Mouse (Mus musculus) MEL-GATA-1-ER (cell line): Measurements from ENCODE around the gene Htr5a.
A peak's percentile ranks its signal among the peaks of the same experiment; 100 is the strongest.

Experiments used
- DNase-seq: peaks from one replicate; pipeline ENCODE4 v3.0.0-alpha.2; 2012; ENCODE audit warnings: low read depth; ENCODE audit errors: extremely low read depth

The Htr5a gene

DNA sequence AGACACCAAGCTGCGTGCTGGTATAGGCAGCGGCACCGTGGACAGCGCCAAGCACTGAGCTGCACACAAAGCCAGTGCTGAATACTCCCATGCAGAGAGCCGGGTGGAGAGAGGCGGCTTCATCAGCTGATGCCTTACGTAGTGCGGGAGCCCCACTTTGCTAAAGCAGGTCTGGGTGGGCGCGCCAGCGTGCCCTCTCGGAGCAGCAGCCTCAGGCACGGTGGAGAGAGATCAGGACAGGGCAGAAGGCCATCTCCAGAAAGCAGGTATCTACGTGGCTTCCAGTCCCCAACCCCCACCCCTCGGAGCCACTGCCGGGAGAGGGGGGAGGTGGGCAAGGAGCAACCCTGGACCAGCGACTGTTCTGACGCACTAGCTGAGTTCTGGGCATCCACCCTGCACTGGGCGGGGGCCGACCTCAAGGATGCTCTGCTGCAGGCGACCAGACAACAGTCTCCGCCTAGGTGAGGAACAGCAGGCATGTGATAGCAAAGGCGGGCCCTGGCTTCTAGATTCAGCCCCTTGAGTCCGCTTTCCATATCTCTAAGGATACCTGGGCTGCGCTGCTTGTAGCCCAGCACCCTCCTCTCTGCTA lies at the start of gene Htr5a:
TSS of gene Htr5a (plus strand) at position 449 of the 595 bp plus-strand sequence.
- no peak for DNase-seq

DNA sequence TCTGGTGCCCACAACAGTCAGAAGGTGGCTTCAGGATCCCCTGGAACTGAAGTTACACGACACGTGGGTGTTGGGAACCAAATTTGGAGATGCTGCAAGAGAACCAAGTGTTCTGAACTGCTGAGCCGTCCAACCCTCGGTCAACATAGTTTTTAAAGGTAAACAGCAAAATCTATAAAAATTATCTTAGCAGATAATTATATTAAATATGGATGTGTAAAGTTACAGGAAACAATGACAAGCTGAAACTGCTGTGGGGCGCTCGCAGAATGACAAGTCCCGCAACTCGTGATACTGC lies 49.8 kb upstream of the Htr5a start:
- DNase-seq, result no peak

DNA sequence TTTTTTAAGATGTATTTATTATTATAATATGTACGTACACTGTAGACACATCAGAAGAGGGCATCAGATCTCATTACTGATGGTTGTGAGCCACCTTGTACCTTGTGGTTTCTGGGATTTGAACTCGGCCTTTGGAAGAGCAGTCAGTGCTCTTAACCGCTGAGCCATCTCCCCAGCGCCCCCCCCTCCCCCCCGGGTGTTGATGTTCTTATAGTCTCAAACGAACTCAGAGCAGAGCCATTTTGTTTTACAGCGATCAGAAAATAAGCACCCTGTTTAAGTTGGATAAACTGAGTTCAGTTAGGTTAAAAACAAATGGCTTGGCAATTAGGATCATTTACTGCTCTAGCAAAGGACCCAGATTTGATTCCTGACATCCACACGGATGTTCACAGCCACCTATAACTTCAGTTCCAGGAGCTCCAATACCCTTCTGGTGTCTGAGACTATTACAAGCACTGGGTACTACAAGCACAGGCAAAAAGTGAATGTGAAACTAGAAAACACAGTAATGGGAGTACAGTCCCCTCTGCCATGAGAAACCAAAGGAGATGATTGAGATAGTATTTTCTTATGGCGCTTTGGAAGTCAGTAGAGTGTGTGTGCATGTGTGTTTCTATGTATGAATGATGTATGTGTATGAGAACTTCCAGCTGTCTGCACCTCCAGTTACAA lies 49.3 kb upstream of the Htr5a start:
- DNase-seq, result peak; percentile 38

DNA sequence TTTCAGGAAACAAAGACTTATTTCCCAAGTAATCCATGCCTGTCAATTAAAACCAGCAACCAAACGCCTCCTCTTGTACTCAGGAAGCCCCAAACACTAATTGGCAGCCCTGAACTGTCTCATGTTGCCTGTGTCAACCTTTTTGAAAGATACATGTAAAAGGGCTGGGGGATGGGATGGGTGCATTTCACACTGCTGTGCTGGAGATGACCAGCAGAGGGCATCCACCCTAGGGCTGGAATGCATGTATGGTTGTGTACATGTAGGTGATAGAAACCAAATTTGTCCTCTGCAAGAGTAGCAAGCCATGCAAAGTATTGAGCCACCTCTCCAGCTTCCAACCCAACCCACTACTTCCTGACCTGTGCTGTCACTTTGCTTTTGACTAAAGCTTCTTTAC lies 48.0 kb upstream of the Htr5a start:
- peak; percentile 77 for DNase-seq

DNA sequence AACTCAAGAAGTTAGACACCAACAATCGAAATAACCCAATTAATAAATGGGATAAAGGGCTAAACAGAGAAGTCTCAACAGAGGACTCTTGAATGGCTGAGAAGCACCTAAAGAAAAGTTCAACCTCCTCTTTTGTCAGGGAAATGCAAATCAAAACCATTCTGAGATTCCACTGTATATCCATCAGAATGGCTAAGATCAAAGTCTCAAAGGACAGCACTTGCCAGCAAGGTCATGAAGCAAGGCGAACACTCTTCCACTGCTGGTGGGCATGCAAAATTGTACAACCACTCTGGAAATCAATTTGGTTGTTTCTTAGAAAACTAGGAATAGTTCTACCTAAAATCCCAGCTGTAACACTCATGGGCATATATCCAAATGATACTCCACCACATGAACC lies 27.7 kb upstream of the Htr5a start:
- no peak for DNase-seq

DNA sequence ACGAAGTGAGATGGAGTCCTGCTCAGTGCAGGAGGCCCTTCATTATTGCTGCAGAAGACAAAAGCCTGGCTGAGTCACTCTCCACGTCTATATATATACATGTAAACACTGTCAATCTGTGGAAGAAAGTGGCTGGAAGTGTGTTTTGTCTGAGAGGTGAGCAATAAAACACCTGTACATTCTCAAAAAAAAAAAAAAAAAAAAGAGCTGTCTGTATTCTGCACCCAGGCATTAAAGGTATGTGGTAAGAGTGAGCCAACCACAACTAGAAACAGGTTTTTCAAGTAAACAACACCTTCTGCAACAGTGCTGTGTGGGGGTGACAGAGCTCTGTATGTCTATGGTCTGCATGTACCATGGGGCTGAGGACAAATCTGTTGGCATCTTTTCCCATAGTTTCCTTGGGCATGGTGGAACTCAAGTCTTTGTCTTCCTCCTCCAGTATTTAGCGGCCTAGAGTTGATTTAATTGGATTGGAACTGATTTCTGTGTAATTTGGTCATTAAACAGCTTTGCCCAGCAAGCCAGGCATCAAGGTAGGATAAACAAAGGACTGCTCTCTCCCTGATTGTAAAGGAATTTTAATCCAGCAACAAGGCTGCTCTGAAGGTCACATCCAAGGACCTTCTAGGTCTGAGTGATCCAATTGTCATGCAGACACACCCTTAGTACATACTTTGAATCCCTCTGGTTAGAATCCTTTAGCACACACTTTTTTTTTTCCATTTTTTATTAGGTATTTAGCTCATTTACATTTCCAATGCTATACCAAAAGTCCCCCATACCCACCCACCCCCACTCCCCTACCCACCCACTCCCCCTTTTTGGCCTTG lies 22.9 kb upstream of the Htr5a start:
- no peak for DNase-seq

DNA sequence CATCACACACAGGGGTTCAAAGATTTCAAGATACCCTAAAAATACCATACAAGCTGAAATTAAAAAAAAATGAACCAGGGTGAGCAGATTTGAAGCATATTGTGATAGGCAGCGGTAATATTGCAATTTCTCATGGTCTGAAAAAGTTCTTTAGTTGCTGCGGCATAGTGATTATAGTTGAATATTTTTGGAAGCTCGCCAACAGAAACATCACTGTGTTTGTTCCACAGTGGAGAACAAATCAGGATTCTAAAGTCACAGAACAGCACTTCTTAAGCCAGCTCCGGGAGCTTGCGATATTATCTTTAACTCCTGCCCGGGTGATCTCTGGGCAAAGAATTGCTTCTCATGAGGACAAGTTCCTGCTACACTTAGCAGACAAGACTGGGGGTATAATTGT lies 20.8 kb upstream of the Htr5a start:
- no peak for DNase-seq

DNA sequence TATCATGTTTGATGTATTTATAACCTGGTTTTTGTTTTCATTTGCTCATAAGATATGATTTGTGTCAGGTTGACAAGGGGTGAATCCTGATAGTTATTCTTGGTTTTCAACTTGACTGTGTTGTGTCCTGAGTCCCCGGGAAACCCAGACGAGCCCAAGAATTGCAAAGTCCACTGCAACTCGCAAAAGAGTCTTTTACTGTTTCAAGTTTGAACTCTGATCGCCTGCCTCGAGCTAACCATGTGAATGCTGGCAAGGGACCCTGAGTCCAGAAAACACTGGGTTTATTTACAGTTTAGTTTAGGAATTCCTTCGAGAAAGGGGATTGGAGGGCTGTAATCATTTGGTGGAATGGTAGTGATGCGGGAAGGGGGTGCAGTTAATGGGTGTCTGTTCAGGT lies 14.0 kb upstream of the Htr5a start:
- DNase-seq, result no peak

DNA sequence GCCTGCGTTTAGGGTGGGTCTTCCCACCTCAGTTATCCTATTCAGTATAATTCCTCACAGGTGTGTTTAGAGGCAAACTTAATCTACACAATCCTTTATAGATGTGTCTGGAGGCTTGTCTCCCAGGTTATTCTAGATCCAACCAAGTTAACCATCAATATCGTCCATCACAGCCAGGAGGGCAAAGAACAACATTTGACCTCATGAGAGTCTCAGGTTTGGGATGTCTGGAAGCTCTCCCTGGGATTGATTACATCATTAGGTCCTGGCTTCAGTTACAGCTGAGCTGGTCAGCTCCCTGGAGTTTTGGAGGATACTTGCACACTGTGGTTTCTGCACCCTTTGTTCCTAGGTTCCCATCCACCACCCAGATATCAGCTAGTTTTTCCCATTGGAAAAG lies 6.9 kb upstream of the Htr5a start:
- no peak for DNase-seq

DNA sequence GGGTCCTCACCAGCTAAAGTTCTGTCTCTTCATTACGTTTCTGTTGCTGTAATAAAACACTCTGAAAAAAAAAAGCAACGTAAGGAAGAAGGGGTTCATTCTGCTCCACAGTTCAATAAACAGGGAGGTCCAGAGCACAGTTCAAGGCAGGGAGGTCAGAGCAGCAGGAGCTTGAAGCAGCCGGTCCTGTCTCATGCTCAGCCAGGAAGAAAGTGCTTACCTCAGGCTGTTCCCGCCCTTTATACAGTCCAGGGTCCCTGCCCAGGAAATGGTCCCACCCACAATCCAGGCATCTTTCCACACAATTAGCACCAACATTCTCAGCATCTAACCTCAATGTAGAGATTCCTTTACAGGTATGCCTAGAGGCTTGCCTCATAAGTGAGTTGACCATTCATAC lies 3.9 kb upstream of the Htr5a start:
- no peak for DNase-seq

DNA sequence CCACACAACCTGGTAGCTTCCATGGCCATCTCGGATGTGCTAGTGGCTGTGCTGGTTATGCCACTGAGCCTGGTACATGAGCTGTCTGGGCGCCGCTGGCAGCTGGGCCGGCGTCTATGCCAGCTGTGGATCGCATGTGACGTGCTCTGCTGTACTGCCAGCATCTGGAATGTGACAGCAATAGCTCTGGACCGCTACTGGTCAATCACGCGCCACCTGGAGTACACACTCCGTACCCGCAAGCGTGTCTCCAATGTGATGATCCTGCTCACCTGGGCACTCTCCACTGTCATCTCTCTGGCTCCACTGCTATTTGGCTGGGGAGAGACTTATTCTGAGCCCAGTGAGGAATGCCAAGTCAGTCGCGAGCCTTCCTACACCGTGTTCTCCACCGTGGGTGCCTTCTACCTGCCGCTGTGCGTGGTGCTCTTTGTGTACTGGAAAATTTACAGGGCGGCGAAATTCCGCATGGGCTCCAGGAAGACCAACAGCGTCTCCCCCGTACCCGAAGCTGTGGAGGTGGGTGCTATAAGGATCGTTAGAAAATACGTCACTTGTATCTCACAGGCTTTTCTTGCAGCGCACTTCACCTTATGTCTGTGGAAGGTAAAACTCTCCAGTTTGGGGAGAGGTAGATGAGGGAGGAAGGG lies 847 bp downstream of the Htr5a start:
- DNase-seq, result no peak

DNA sequence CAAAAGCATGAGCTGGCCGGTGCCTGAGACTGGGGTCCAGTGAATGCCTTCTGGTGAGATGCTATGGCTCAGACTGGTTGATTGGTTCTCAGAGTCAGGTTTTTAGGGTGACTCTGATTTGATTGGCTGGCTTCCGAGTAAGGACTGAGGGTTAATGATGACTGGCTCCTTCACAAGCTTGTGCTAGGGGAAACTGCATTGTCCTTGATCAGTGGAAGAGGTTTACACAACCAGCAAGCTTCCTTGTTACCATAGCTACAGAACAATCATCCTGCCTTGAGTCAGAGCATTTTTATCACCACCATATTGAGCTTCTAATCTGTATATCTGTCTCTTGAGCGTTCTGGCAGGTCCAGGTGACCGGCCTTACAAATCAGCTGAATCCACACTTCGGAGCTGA lies 5.0 kb downstream of the Htr5a start:
- no peak for DNase-seq

DNA sequence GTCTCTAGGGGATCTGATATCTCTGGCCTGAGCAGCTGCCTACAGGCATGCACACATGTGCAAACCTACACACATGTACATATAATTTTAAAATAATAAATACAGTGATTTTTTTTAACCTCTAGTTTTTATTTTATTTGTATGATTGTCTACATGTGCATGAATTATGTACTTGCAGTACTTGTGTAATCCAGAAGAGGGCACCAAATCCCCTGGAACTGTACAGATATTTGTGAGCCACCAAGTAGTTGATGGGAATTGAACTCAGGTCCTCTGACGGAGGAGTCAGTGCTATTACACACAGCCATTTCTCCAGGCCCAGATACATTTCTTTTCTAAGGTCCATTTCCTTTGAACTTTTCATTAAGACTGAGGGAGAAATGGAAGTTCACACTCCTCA lies 12.3 kb downstream of the Htr5a start:
- DNase-seq, result peak; percentile 7

DNA sequence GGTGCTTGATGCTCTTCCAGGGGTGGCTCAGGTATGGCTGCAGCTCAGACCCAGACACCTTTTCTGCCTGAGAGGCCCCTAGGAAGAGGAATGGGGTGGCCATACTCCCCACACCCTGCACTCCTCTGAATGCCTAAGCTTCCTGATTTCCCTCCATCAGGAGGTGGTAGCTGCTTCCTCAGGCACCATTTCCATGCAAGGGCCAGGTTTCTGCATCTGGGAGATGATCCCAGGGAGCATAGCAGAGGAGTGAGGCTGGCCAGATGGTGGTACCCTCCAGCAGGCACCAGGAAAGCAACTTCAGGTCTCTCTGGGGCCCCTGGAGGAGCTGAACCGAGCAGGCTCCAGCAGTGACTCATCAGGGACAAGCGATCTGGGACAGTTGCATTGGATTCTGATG lies 13.8 kb downstream of the Htr5a start:
- no peak for DNase-seq

DNA sequence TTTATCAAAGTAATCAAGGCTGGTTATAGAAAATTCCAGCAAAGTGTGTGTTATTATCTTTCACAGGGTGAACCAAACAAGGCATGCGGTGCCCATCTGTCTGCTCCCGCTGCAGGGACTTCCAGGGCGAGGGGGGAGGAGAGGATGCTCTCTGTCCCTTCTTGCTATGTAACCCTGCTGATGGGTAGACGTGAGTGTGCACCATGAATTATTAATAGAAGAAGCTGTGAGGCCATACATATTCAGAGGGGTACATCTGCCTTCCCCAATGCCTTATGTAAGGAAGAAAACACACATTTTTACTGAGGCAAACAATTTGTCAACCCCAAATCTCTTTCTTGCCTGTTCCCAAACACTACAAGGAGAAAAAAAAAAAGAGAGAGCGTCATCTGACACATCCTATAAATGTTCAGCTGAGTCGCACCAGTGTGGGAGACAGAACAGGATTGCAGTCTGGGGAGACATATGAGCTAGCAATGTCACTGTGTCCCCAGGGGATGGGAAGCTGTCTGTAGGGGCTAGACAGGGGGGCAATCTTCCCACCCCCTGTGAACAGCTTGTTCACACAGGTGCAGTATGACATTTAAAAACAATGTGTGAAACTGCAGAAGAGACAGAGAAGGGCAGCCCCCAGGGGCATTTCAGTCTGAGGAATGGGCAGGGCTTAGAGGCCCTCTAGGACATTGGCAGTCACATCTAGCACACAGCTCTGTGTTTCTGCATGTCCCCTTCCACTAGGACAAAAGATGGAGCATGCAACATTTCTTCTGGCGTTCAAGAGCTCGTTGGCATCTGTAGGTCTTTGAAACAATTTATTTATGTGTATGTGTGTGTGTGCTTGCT lies 31.5 kb downstream of the Htr5a start:
- no peak for DNase-seq

DNA sequence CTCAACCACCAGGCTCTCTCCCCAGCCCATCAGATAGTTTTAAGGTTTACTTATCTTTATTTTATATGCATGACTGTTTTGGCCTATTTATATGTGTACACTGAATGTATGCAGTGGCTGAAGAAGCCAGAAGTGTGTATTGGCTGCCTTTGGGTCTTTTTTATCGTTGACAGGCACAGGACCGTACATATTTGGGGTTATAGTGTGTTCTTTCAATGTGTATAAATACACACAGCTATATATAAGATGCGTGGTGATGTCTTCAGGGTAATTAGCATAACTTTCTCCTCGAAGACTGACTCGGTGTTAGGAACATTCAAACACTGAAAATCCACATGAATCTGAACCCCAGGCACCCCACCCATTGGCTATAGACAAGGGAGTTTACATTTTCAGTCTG lies 32.3 kb downstream of the Htr5a start:
- no peak for DNase-seq

DNA sequence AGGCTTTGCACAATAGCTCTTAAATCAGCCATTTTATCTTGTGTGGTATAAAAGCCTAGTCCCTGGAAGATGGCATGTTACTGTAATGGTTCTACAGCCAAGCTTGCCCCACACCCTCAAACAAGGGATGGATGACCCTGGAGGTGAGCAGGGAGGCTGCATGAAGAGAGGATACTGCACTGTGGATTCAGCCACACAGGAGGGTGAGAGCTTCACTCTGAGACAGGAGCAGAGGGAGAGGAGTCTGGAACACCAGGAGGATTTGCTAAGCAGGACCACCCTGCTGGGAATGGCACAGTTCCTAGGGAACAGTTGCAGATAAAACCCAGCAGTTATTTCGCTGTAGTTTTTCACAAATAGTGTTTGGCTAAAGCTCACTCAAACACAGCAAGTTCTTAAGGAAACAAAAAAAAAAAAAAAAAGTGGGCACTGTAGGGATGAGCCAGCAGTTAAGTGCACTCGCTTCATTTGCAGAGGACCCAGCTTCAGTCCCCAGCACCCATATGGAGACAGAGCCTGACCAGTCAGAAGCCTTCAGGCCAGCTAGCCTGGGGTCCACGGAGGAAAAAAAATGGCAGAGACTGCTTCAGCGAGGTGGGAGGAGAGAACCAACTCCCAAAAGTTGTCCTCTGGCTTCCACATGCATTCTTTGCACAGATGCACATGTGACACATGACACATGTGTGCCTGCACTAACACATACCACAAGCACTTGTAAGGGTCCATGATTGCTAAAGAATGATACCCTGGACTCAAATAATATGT lies 33.6 kb downstream of the Htr5a start:
- DNase-seq, result no peak

DNA sequence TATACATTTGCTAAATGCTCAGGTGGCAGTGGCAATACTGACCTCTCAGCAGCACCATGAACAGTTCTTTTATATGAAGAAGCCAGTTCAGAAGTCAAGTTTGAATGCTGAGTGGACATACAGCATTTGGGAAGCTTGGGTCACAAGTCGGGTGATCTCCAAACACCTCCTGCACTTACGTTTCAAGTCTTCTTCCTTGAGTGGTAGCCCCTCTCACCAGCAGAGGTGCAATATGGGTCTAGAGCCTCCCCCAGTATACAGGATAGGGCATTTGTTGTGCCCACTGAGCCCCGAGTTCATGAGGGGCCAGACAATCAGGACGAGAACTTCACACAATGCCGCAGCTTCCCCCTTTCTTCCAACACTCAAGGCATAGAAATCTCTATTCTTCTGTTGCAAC lies 36.4 kb downstream of the Htr5a start:
- no peak for DNase-seq

DNA sequence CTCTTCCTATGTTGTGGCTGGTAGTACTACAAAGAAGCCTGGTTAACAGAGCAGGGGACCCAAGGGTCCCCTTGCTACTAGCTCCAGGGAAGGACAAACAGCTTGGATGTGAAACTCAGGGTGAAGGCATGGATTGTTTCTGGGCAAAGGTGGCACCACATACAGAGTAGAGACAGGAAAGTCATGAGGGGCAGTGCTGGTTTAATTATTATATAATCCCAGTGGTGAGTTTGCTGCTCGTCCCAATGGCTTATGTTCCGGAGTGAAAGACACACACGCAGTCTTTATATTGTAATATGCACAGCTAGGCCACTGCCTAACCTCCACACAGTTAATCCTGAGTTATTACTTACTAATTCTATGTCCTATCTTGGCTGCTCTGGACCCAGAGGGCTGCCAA lies 37.8 kb downstream of the Htr5a start:
- no peak for DNase-seq

DNA sequence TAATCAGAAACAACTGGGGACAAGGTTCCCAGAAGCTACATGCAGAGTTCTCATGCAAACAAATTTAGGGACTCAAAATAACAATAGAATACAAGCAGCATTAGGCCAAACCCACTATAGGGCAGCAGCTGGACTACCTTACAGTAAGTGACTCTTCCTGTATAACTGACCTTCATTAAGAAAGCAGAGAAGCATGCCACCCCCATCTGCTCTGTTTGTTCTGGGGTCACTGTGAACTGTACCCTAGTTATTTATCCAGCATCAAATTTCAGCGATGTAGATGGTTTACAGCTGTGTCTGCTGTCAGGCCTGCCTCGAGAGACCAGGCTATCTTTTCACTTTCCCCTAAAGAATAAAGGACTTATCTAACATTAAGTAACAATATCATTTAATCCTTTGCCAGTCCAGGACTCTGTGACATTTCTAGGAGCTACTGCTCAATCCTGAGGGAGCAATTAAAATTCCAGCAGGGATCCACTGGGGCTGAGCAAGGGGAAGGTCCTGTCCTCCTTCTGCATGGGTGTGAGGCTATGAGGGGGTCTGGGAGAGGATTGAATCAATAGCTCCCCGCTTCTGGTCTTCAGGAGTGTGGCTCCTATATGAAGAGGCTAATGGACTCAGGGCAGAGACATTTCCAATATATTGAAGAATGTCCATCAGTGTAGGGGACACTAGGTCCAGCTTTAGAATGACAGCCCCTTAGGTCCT lies 38.5 kb downstream of the Htr5a start:
- no peak for DNase-seq
